Mouse (Mus musculus) lung, embryonic 14.5 days (tissue): ENCODE measurements around the gene Ahdc1. TPM values are rescaled to one million over a fixed set of nuclear protein-coding genes. Genes with fewer than 3 reads are reported as not detected.

ENCODE experiments used
- ATAC-seq: fragments of 200-750 bp; cut with Nextera tagmentation; 2 replicates; pipeline ENCODE4 v1.8.0; 2017; ENCODE audit warnings: mild to moderate bottlenecking, moderate TSS enrichment, moderate library complexity; ENCODE audit not compliant: insufficient read depth
- DNase-seq: peaks from one replicate; pipeline ENCODE4 v3.0.0-alpha.2; 2015
- H3K27ac ChIP-seq: fragments of 300-500 bp; sonication (generic); 2 replicates; pipeline ENCODE4 v1.5.1; 2014; ENCODE audit warnings: low read depth, mild to moderate bottlenecking, moderate library complexity
- H3K27me3 ChIP-seq: fragments of 300-500 bp; sonication (generic); 2 replicates; pipeline ENCODE4 v1.6.1; 2014; ENCODE audit warnings: low read length, control low read depth; ENCODE audit not compliant: insufficient read depth
- H3K36me3 ChIP-seq: fragments of 300-500 bp; sonication (generic); 2 replicates; pipeline ENCODE4 v1.6.1; 2014; ENCODE audit warnings: control low read depth; ENCODE audit not compliant: insufficient read depth
- H3K4me1 ChIP-seq: fragments of 300-500 bp; sonication (generic); 2 replicates; pipeline ENCODE4 v1.6.1; 2014; ENCODE audit warnings: antibody characterized with exemption, control low read depth; ENCODE audit not compliant: insufficient read depth
- H3K4me2 ChIP-seq: fragments of 300-500 bp; sonication (generic); 2 replicates; pipeline ENCODE4 v1.6.1; 2014; ENCODE audit warnings: mild to moderate bottlenecking
- H3K4me3 ChIP-seq: fragments of 300-500 bp; sonication (generic); 2 replicates; pipeline ENCODE4 v1.5.1; 2014; ENCODE audit warnings: low read depth, low read length
- H3K9ac ChIP-seq: fragments of 300-500 bp; sonication (generic); 2 replicates; pipeline ENCODE4 v1.6.1; 2014
- H3K9me3 ChIP-seq: fragments of 300-500 bp; sonication (generic); 2 replicates; pipeline ENCODE4 v1.6.1; 2016; ENCODE audit warnings: low read depth, low read length, control low read depth
- CTCF ChIP-seq: IDR thresholded peaks from 2 replicates; pipeline ENCODE4 v1.5.1; 2016; ENCODE audit warnings: antibody characterized with exemption, low read depth
- WGBS: fragments of 180-500 bp; shearing (Covaris S2); extraction: QIAGEN DNeasy Blood & Tissue Kit; methylation state at CpG from one replicate; pipeline ENCODE4 v1.1.7; 2014; 5-methylcytosine and 5-hydroxymethylcytosine counted together
- polyA plus RNA-seq: library from polyadenylated mRNA; unstranded; fragments of >200 nt; fragmentation: Nextera tagmentation; extraction: Ambion mirVana; gene quantifications from 2 replicates; pipeline ENCODE4 v1.2.1, GENCODE M21; 2014

Ahdc1 gene
- polyA plus RNA-seq, 1 experiment from 2014 or later, result 10.5 TPM

GRCm38 (mm10) chr4:133101751-133102150, 90.7 kb downstream of the Ahdc1 start:
- Histone ChIP-seq H3K4me3 (no peak overlapping the region), H3K36me3 (no peaks in the 10 kb centered on the region), H3K4me2 (no peak overlapping the region), H3K9me3 (no peaks in the 10 kb centered on the region), H3K27me3 (no peaks in the 10 kb centered on the region), H3K4me1 (peaks cover 12% of the 10 kb centered on the region), H3K9ac (no peak overlapping the region), H3K27ac (no peak overlapping the region)
- DNase-seq (no peak), ATAC-seq (no peak)
- WGBS, result 71% methylated on average over 9 of the region's 9 CpGs
- TF ChIP-seq CTCF, result no peak

GRCm38 (mm10) chr4:133103525-133104193, 92.6 kb downstream of the Ahdc1 start:
- Histone ChIP-seq H3K9me3 (no peaks in the 10 kb centered on the region), H3K4me2 (peak overlapping the region; percentile 16), H3K4me1 (peaks cover 12% of the 10 kb centered on the region), H3K36me3 (no peaks in the 10 kb centered on the region), H3K27ac (peak overlapping the region; percentile 89), H3K4me3 (no peak overlapping the region), H3K27me3 (no peaks in the 10 kb centered on the region), H3K9ac (no peak overlapping the region)
- no peak for TF ChIP-seq CTCF
- WGBS, result 17% methylated on average over 16 of the region's 16 CpGs
- ATAC-seq, result peak; percentile 80
- DNase-seq, result peak; percentile 57

GRCm38 (mm10) chr4:133104194-133104569, 93.1 kb downstream of the Ahdc1 start:
- peak overlapping the region; percentile 89 for H3K27ac ChIP-seq
- WGBS, result 19% methylated on average over 10 of the region's 10 CpGs
- DNase-seq, result peak; percentile 69
- peak overlapping the region; percentile 16 for H3K4me2 ChIP-seq
- no peak overlapping the region for H3K4me3 ChIP-seq
- no peaks in the 10 kb centered on the region for H3K27me3 ChIP-seq
- no peak overlapping the region for H3K9ac ChIP-seq
- peaks cover 12% of the 10 kb centered on the region for H3K4me1 ChIP-seq
- H3K9me3 ChIP-seq, result no peaks in the 10 kb centered on the region
- no peaks in the 10 kb centered on the region for H3K36me3 ChIP-seq
- TF ChIP-seq CTCF, result no peak
- peak; percentile 71 for ATAC-seq

- Histone ChIP-seq H3K9ac (no peak overlapping the region), H3K4me3 (no peak overlapping the region), H3K4me1 (peaks cover 12% of the 10 kb centered on the region), H3K4me2 (no peak overlapping the region), H3K36me3 (no peaks in the 10 kb centered on the region), H3K9me3 (no peaks in the 10 kb centered on the region), H3K27me3 (no peaks in the 10 kb centered on the region), H3K27ac (no peak overlapping the region)
- ATAC-seq, result no peak
- no peak for TF ChIP-seq CTCF
- DNase-seq, result no peak
- WGBS, result 93% methylated on average over 7 of the region's 7 CpGs
Measured at GRCm38 (mm10) chr4:133106691-133107090, 95.6 kb downstream of the Ahdc1 start.

- peak overlapping the region; percentile 58 for H3K27ac ChIP-seq
- ATAC-seq (no peak), DNase-seq (peak; percentile 59)
- H3K4me3 ChIP-seq, result no peak overlapping the region
- H3K9me3 ChIP-seq, result no peaks in the 10 kb centered on the region
- 27% methylated on average over 13 of the region's 13 CpGs for WGBS
- H3K27me3 ChIP-seq, result no peaks in the 10 kb centered on the region
- TF ChIP-seq CTCF, result peak; percentile 46
- H3K4me1 ChIP-seq, result peaks cover 12% of the 10 kb centered on the region
- H3K36me3 ChIP-seq, result no peaks in the 10 kb centered on the region
- no peak overlapping the region for H3K4me2 ChIP-seq
- no peak overlapping the region for H3K9ac ChIP-seq
Measured at GRCm38 (mm10) chr4:133107788-133108281, 96.8 kb downstream of the Ahdc1 start.

- H3K4me2 ChIP-seq, result no peak overlapping the region
- 56% methylated on average over 13 of the region's 13 CpGs for WGBS
- no peaks in the 10 kb centered on the region for H3K9me3 ChIP-seq
- H3K4me3 ChIP-seq, result no peak overlapping the region
- peak; percentile 20 for DNase-seq
- H3K9ac ChIP-seq, result no peak overlapping the region
- H3K27me3 ChIP-seq, result no peaks in the 10 kb centered on the region
- no peak for TF ChIP-seq CTCF
- H3K27ac ChIP-seq, result peak overlapping the region; percentile 58; the same call in 1 of the 2 replicates
- H3K36me3 ChIP-seq, result no peaks in the 10 kb centered on the region
- H3K4me1 ChIP-seq, result peaks cover 6% of the 10 kb centered on the region
- ATAC-seq, result no peak
Measured at GRCm38 (mm10) chr4:133108481-133109334, 97.6 kb downstream of the Ahdc1 start.

GRCm38 (mm10) chr4:133109335-133109801, 98.3 kb downstream of the Ahdc1 start:
- WGBS, result 77% methylated on average over 5 of the region's 5 CpGs
- H3K4me2 ChIP-seq, result no peak overlapping the region
- H3K9ac ChIP-seq, result no peak overlapping the region
- 0 out of 2 replicates have a peak overlapping the region, but pooled peaks have one; percentile 24 for H3K27ac ChIP-seq
- H3K27me3 ChIP-seq, result no peaks in the 10 kb centered on the region
- H3K4me3 ChIP-seq, result no peak overlapping the region
- DNase-seq, result no peak
- ATAC-seq, result no peak
- no peak for TF ChIP-seq CTCF
- H3K36me3 ChIP-seq, result no peaks in the 10 kb centered on the region
- no peaks in the 10 kb centered on the region for H3K4me1 ChIP-seq
- no peaks in the 10 kb centered on the region for H3K9me3 ChIP-seq
